Mouse (Mus musculus): Measurements from ENCODE around the gene Rps28.
A peak's percentile ranks its signal among the peaks of the same experiment; 100 is the strongest.

GRCm38 (mm10) chr17:33802221-33802620 lies 22.1 kb downstream of the Rps28 start:
- peak; percentile 50 for TF ChIP-seq CTCF (IDR thresholded peaks at IDR 0.05; ENCODE audit: low read depth, low read length)
- TF ChIP-seq POLR2A (IDR thresholded peaks at IDR 0.05; ENCODE audit: extremely low read depth, insufficient read depth, low read length), result no peak
